ENCODE assay signal across 31 mouse cellular contexts in the genomic region with DNA sequence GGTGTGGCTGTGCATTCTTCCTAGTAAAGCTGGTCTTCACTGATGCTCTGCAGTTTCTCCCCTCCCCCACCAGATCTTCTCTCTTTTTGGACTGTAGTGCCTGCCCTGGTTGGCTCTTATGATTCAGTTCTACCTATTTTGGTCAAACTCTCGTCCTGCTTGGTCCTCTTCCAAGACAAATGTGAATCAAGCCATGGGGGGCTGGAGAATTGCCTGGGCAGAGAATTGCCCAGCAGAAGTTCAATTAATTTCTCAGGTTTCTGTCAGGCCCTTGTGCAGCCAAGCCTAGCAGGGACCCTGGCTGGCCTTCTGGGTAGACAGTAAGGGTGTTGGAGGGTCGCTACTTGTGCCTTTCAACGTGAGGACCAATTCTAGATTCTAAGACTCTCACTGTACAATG. TPM values are rescaled to one million over a fixed set of nuclear protein-coding genes. Genes with fewer than 3 reads are reported as not detected.
DNase-seq lines count a peak whose midpoint lies in the region; ATAC-seq and TF ChIP-seq lines count a peak whose summit lies in the region.
"Had no signal": no experiment of that assay in that cellular context is flagged by ENCODE, and none has a peak within 500 bp of the region (broad histone marks: within the 10 kb centered on the region; RNA-seq: fewer than 3 reads in every experiment).

No protein-coding gene starts in this region.

- TF ChIP-seq CTCF in gastrocnemius, adult 2 months (IDR thresholded peaks at IDR 0.05) = no peak

- H3K4me3 ChIP-seq in gastrocnemius, adult 2 months = no peak overlapping the region
- H3K4me3 ChIP-seq: embryonic facial prominence, embryonic 12.5 days; forebrain, embryonic 10.5 days; forebrain, embryonic 15.5 days; heart, embryonic 13.5 days; hindbrain, embryonic 10.5 days; intestine, embryonic 15.5 days; limb, embryonic 13.5 days; liver, embryonic 12.5 days; midbrain, embryonic 15.5 days; neural tube, embryonic 12.5 days had no signal

- intact Hi-C loops in gastrocnemius, adult 2 months (cut with DNase I) = no loop called here

- no peak overlapping the region for H3K27ac ChIP-seq in gastrocnemius, adult 2 months
- H3K27ac ChIP-seq: embryonic facial prominence, embryonic 12.5 days; forebrain, embryonic 10.5 days; forebrain, embryonic 15.5 days; heart, embryonic 13.5 days; hindbrain, embryonic 10.5 days; intestine, embryonic 15.5 days; limb, embryonic 13.5 days; liver, embryonic 12.5 days; midbrain, embryonic 15.5 days; neural tube, embryonic 12.5 days; stomach, postnatal 0 days had no signal

- ATAC-seq in frontal cortex, adult (ENCODE audit: low TSS enrichment) = peak; percentile 2; the same call in 1 of the 2 replicates
- ATAC-seq in cerebellum, adult (ENCODE audit: insufficient number of reproducible peaks, low FRiP score, low TSS enrichment) = peak; percentile 46
- ATAC-seq: intestine, embryonic 15.5 days; liver, embryonic 12.5 days; midbrain, embryonic 15.5 days had no signal

- DNase-seq in frontal cortex, postnatal 10 days (ENCODE audit: low spot score in 2 of 2) = no peak
- DNase-seq in cerebellum, adult 8-10 months = peak; percentile 80
- DNase-seq in cerebellum, postnatal 25 days = peak; percentile 89 to 90
- no peak for DNase-seq in layer of hippocampus, adult 9-10 months (ENCODE audit: low spot score)
- DNase-seq in layer of hippocampus, adult 8-10 months (ENCODE audit: low spot score in 2 of 2) = no peak
- no peak for DNase-seq in gastrocnemius, adult 2 months
- DNase-seq: adrenal gland, adult 8-10 months; embryo, embryonic 11 days; gastrocnemius, postnatal 10 days; heart, postnatal 10 days; kidney, adult 2 months; kidney, postnatal 36 days; layer of hippocampus, adult 9-11 months; lung, adult 2 months; lung, postnatal 10 days; right cerebral cortex, postnatal 4 days; thymus, adult 18-20 months; thymus, postnatal 36 days had no signal

RNA-seq across cellular contexts. Expression of a gene that starts 17.9 kb away (rescaled TPM):
- total RNA-seq in layer of hippocampus, adult 8-10 months (2022) = 100 to 1,000 TPM; 137 to 161 (median 145) TPM
- 10 to 100 TPM; 52.6 to 80.4 TPM for total RNA-seq in gastrocnemius, adult 2 months (2021)

Comparison
In these comparisons a context has a peak if more than half of its experiments do, and no peak if none do; other contexts are left out.
1. DNase-seq: peak in cerebellum, adult 8-10 months (single experiment) and cerebellum, postnatal 25 days (2 of 2); none in frontal cortex, postnatal 10 days (0 of 2), layer of hippocampus, adult 9-10 months (single experiment), layer of hippocampus, adult 8-10 months (0 of 2) and gastrocnemius, adult 2 months (single experiment).